Mouse (Mus musculus) testis, postnatal 10 days (tissue): ENCODE results near the gene Aasdhppt.

Experiments
- DNase-seq: peaks from one replicate; pipeline ENCODE4 v3.0.0; 2021; ENCODE audit warnings: low spot score

Aasdhppt gene

GRCm38 (mm10) chr9:4309351-4310085, at the start of gene Aasdhppt, which contains the start of gene Kbtbd3:
Aasdhppt (minus strand) TSS chr9:4309471.
Kbtbd3 (plus strand) TSS chr9:4309833.
- peak; percentile 98 for DNase-seq

GRCm38 (mm10) chr9:4353163-4353562, 43.9 kb upstream of the Aasdhppt start:
- DNase-seq = no peak

- DNase-seq = no peak
Observed at GRCm38 (mm10) chr9:4318939-4319721, 9.9 kb upstream of the Aasdhppt start.

- no peak for DNase-seq
Observed at GRCm38 (mm10) chr9:4315746-4316145, 6.5 kb upstream of the Aasdhppt start.

- no peak for DNase-seq
Observed at GRCm38 (mm10) chr9:4313946-4314345, 4.7 kb upstream of the Aasdhppt start.

- DNase-seq = no peak
Observed at GRCm38 (mm10) chr9:4311162-4311561, 1.9 kb upstream of the Aasdhppt start.

GRCm38 (mm10) chr9:4310706-4311105, 1.4 kb upstream of the Aasdhppt start:
- DNase-seq = no peak

GRCm38 (mm10) chr9:4308628-4309350, 482 bp downstream of the Aasdhppt start:
- no peak for DNase-seq

GRCm38 (mm10) chr9:4304867-4305266, 4.4 kb downstream of the Aasdhppt start:
- DNase-seq = no peak

GRCm38 (mm10) chr9:4300466-4300865, 8.8 kb downstream of the Aasdhppt start:
- no peak for DNase-seq

GRCm38 (mm10) chr9:4283850-4284249, 25.4 kb downstream of the Aasdhppt start:
- DNase-seq = no peak

- DNase-seq = no peak
Observed at GRCm38 (mm10) chr9:4266881-4267280, 42.4 kb downstream of the Aasdhppt start.

GRCm38 (mm10) chr9:4260746-4261090, 48.6 kb downstream of the Aasdhppt start:
- no peak for DNase-seq

- DNase-seq = peak; percentile 99
Observed at GRCm38 (mm10) chr9:4259841-4260745, 49.2 kb downstream of the Aasdhppt start.

GRCm38 (mm10) chr9:4259074-4259473, 50.2 kb downstream of the Aasdhppt start:
- DNase-seq = no peak
